Mouse (Mus musculus) stomach, postnatal 0 days (tissue): ENCODE results near the gene Tmcc2. TPM values are rescaled to one million over a fixed set of nuclear protein-coding genes. Genes with fewer than 3 reads are reported as not detected.

Experiments
- ATAC-seq: fragments of 200-750 bp; cut with Nextera tagmentation; 2 replicates; pipeline ENCODE4 v1.8.0; 2017; ENCODE audit not compliant: low FRiP score, low TSS enrichment
- DNase-seq: peaks from one replicate; pipeline ENCODE4 v3.0.0-alpha.2; 2016; ENCODE audit warnings: low spot score
- H3K27ac ChIP-seq: fragments of 300-500 bp; sonication (generic); replicated peaks from 2 replicates; pipeline ENCODE4 v1.5.1; 2014; ENCODE audit warnings: mild to moderate bottlenecking, control low read depth
- H3K27me3 ChIP-seq: fragments of 300-500 bp; sonication (generic); 2 replicates; pipeline ENCODE4 v1.6.1; 2014; ENCODE audit warnings: low read length; ENCODE audit not compliant: control insufficient read depth, insufficient read depth
- H3K36me3 ChIP-seq: fragments of 300-500 bp; sonication (generic); 2 replicates; pipeline ENCODE4 v1.6.1; 2014; ENCODE audit warnings: low read length, mixed read lengths; ENCODE audit not compliant: control insufficient read depth, insufficient read depth
- H3K4me1 ChIP-seq: fragments of 300-500 bp; sonication (generic); replicated peaks from 2 replicates; pipeline ENCODE4 v1.6.1; 2014; ENCODE audit warnings: antibody characterized with exemption; ENCODE audit not compliant: control insufficient read depth, insufficient read depth
- H3K4me2 ChIP-seq: fragments of 300-500 bp; sonication (generic); replicated peaks from 2 replicates; pipeline ENCODE4 v1.6.1; 2014; ENCODE audit warnings: low read depth, mild to moderate bottlenecking, control low read depth, moderate library complexity
- H3K4me3 ChIP-seq: fragments of 300-500 bp; sonication (generic); 2 replicates; pipeline ENCODE4 v1.5.1; 2014; ENCODE audit warnings: low read depth, low read length, control low read depth
- H3K9ac ChIP-seq: fragments of 300-500 bp; sonication (generic); 2 replicates; pipeline ENCODE4 v1.6.1; 2014; ENCODE audit warnings: mild to moderate bottlenecking, low read length, control low read depth, mixed read lengths
- H3K9me3 ChIP-seq: fragments of 300-500 bp; sonication (generic); 2 replicates; pipeline ENCODE4 v1.6.1; 2016; ENCODE audit warnings: low read length; ENCODE audit not compliant: control insufficient read depth
- CTCF ChIP-seq: IDR thresholded peaks from 2 replicates; pipeline ENCODE4 v1.5.1; 2016; ENCODE audit warnings: antibody characterized with exemption, low read depth, mild to moderate bottlenecking, moderate library complexity
- EP300 ChIP-seq: optimal IDR thresholded peaks from 2 replicates; pipeline ENCODE3; 2016; ENCODE audit warnings: antibody characterized with exemption
- WGBS: fragments of 180-500 bp; shearing (Covaris S2); extraction: QIAGEN DNeasy Blood & Tissue Kit; methylation state at CpG from one replicate; pipeline ENCODE4 v1.1.7; 2014; 5-methylcytosine and 5-hydroxymethylcytosine counted together
- polyA plus RNA-seq: library from polyadenylated mRNA; unstranded; fragments of >200 nt; fragmentation: Nextera tagmentation; extraction: Ambion mirVana; gene quantifications from 2 replicates; pipeline ENCODE4 v1.2.1, GENCODE M21; 2015

Tmcc2 gene
- polyA plus RNA-seq, 1 experiment from 2014 or later, result 2.4 TPM

DNA sequence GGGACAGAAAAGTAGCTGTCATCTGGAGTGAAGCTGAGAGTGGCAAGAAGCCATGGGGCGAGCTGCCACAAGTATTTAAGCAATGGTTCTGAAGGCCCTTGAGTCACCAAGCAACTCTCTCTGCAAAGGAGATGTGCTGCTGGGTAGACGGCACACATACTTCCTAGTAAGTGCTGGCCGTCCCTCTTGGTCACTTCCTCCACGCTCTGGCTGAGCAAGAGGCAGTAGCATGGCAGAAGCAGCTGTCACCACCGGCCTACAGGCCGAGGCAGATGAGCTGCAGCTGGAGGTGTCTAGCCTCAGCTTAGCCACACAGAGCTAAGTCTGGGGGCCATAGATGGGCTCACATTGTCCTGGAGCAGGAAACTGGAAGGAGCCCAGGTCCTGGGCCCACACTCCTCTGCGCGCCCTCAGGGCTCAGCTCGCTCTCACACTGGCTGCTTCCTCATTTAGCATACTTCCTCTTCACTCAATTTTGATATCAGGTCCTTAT, 20.4 kb downstream of the Tmcc2 start:
- no peaks in the 10 kb centered on the region for H3K9me3 ChIP-seq
- ATAC-seq (no peak), DNase-seq (no peak)
- no peaks in the 10 kb centered on the region for H3K27me3 ChIP-seq
- H3K4me1 ChIP-seq, result peaks cover 10% of the 10 kb centered on the region
- H3K36me3 ChIP-seq, result no peaks in the 10 kb centered on the region
- no peak overlapping the region for H3K4me2 ChIP-seq
- H3K9ac ChIP-seq, result no peak overlapping the region
- TF ChIP-seq CTCF (no peak), EP300 (no peak)
- WGBS, result 50% methylated on average over 9 of the region's 9 CpGs
- H3K4me3 ChIP-seq, result no peak overlapping the region
- H3K27ac ChIP-seq, result no peak overlapping the region

DNA sequence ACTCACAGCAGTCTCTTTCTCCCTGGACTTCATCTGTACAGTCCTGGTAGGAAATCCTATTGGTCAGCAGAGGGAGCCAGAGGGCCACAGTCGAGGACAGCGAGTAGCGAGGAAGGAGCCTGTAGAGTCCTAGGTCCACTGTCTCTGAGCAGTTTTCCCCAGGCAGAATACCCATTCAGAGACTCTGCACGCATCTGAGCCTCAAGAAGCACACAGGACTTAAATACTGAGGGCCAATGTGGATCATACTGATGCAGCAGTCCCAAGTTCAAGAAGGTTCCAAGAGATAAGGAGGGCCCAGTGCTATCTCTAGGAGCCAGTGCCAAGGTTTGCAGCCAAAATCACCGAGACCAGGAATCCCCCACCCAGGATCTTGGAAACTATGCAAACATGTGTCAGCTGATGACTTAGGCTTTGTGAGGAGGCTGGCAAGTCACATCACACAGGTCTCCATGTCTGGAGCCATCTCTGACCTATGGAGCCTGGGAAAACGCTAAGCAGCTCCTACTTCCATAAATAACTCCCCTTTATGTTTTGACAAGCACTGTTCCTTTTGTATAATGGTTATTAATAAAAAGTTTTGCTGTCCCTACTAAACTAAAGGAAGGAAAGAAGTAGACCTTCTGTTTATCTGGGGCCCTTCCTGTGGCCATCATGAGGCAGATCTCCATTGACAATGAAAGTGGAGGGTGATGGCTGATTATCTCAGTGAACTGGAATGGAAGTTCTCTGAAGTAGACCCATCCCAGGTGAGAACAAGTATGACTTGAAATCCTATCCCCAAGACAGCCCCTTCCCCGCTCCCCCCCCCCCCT, 23.2 kb downstream of the Tmcc2 start:
- TF ChIP-seq EP300 (no peak), CTCF (peak; percentile 99)
- H3K27ac ChIP-seq, result no peak overlapping the region
- no peaks in the 10 kb centered on the region for H3K27me3 ChIP-seq
- no peaks in the 10 kb centered on the region for H3K36me3 ChIP-seq
- no peak overlapping the region for H3K9ac ChIP-seq
- ATAC-seq (peak; percentile 81), DNase-seq (peak; percentile 78)
- no peaks in the 10 kb centered on the region for H3K9me3 ChIP-seq
- no peak overlapping the region for H3K4me2 ChIP-seq
- H3K4me1 ChIP-seq, result 0 out of 2 replicates have a peak, but pooled peaks cover 2% of the 10 kb centered on the region
- WGBS, result 24% methylated on average over 7 of the region's 7 CpGs
- H3K4me3 ChIP-seq, result no peak overlapping the region

DNA sequence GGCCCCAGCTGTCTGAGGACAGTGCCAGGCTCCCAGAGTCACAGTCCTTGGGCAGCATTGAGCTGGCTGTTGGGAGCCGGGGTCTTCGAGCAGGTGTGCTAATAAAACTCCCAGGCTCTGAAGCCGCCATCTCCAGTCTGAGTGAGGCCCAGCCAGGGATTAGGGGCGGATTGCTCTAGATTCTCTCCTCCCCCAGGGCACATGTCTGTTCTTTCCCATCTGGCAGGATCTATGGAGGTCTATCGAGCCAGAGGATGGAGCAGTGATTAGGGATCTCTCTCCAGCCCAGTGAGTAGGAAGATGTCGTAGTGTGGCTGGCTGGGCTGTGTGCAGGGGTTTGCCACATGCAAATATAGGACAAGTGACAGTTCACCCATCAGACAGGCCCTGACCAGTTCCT, 24.1 kb downstream of the Tmcc2 start:
- H3K4me2 ChIP-seq, result no peak overlapping the region
- ATAC-seq, result no peak
- WGBS, result 83% methylated on average over 6 of the region's 6 CpGs
- no peaks in the 10 kb centered on the region for H3K36me3 ChIP-seq
- H3K9me3 ChIP-seq, result no peaks in the 10 kb centered on the region
- no peak overlapping the region for H3K9ac ChIP-seq
- no peak overlapping the region for H3K4me3 ChIP-seq
- 0 out of 2 replicates have a peak, but pooled peaks cover 2% of the 10 kb centered on the region for H3K4me1 ChIP-seq
- no peak overlapping the region for H3K27ac ChIP-seq
- no peaks in the 10 kb centered on the region for H3K27me3 ChIP-seq
- TF ChIP-seq EP300, result no peak
- TF ChIP-seq CTCF, result no peak
- DNase-seq, result no peak

DNA sequence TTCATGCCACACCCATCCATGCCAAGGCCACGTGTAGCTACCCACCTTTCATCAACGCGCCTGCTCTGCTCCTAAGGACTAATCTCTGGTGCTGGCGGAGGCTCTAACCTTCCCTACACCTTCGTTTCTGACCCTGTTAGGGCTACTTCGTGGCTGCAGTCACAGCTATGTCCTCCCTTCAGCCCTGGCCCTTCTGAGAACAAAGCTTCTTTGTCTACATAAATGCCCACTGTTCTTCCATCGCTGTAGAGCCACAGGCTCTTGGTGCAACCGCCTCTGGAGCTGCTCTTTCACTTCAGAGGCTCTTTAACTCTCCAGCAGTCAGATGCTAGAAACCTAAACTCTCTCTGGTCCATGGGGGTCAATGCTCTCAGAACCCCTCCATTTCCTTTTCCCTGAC, 24.8 kb downstream of the Tmcc2 start:
- no peak for ATAC-seq
- Histone ChIP-seq H3K4me1 (0 out of 2 replicates have a peak, but pooled peaks cover 2% of the 10 kb centered on the region), H3K36me3 (no peaks in the 10 kb centered on the region), H3K4me3 (no peak overlapping the region), H3K9ac (no peak overlapping the region), H3K9me3 (no peaks in the 10 kb centered on the region), H3K4me2 (no peak overlapping the region), H3K27ac (no peak overlapping the region), H3K27me3 (no peaks in the 10 kb centered on the region)
- DNase-seq, result no peak
- 79% methylated on average over 8 of the region's 8 CpGs for WGBS
- TF ChIP-seq EP300 (no peak), CTCF (no peak)

DNA sequence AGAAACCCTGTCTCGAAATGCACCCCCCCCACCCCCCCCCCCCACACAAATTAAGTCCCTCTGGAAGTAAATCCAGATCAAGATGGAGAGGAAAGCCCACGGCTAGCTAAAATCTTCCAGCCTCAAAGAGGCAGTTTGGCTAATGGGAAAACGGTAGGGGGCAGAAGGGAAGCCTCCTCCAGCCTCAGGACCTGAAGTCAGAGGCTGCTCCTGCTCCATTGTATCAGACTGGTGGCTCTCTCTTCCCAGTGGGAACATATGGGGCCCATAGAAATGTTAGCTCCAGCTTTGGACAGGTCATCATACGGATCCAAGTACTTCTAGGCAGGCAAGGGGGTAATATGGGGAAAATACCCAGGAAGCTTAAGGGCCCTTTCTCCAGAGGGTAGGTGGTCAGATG, 25.4 kb downstream of the Tmcc2 start:
- H3K27me3 ChIP-seq, result no peaks in the 10 kb centered on the region
- TF ChIP-seq CTCF, result no peak
- TF ChIP-seq EP300, result no peak
- no peak overlapping the region for H3K4me3 ChIP-seq
- no peaks in the 10 kb centered on the region for H3K36me3 ChIP-seq
- WGBS, result 73% methylated on average over 4 of the region's 4 CpGs
- H3K4me1 ChIP-seq, result no peaks in the 10 kb centered on the region
- no peak for DNase-seq
- H3K9ac ChIP-seq, result no peak overlapping the region
- H3K27ac ChIP-seq, result no peak overlapping the region
- H3K4me2 ChIP-seq, result no peak overlapping the region
- ATAC-seq, result no peak
- H3K9me3 ChIP-seq, result no peaks in the 10 kb centered on the region

DNA sequence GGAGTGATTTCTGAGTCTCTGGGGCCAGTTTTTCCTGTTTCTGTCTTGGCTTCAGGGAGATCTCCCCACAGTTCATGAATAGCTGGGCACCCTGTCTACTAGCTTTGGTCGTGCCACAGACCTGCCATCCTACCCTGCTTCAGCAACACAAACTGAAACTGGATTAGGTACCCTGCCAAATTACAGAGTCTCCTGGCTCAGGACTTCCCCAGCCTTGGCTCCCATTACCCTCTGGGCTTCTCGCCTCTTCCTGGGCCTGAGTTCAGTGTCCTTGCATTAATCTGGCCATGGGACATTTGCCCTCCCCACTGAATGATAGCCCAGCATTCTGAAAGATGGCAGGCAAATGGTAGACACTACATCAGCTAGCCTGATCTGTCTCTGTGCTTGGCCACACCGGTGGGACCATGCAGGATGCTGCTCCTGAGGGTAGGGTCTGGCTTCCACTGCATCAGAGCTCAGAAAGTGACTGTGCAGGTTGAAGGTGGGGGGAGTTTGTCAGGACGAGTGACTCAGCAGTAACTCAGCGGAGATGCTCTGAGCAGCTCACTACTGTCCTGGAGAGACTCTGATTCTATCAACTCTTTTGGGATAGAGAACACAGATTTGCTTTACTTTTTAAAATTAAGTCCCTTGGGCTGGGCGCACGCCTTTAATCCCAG, 26.1 kb downstream of the Tmcc2 start:
- TF ChIP-seq CTCF (no peak), EP300 (no peak)
- Histone ChIP-seq H3K27me3 (no peaks in the 10 kb centered on the region), H3K4me3 (no peak overlapping the region), H3K36me3 (no peaks in the 10 kb centered on the region), H3K4me1 (no peaks in the 10 kb centered on the region), H3K27ac (no peak overlapping the region), H3K9me3 (no peaks in the 10 kb centered on the region), H3K4me2 (no peak overlapping the region), H3K9ac (no peak overlapping the region)
- ATAC-seq (no peak), DNase-seq (no peak)
- 72% methylated on average over 7 of the region's 7 CpGs for WGBS
